Mouse (Mus musculus) intestine, embryonic 14.5 days (tissue): ENCODE measurements at regions not wholly inside any gene's neighbourhood (a gene's known extent, or its start where the extent isn't known, plus 50 kb on each side); places are given as distances from the start of the nearest gene placed in this dataset.
A peak's percentile ranks its signal among the peaks of the same experiment; 100 is the strongest.
"Not testable (repeated sequence)": the region's sequence is repeated elsewhere in the genome, so short reads cannot be mapped to it uniquely, and the experiment has no call there.

Source experiments
- ATAC-seq: fragments of 200-750 bp; cut with Nextera tagmentation; replicated peaks from 2 replicates; pipeline ENCODE4 v1.8.0; 2017; ENCODE audit warnings: low read depth, moderate number of reproducible peaks, moderate TSS enrichment, moderate library complexity; ENCODE audit not compliant: low FRiP score, low TSS enrichment
- DNase-seq: peaks from one replicate; pipeline ENCODE4 v3.0.0-alpha.2; 2018; ENCODE audit warnings: low spot score
- H3K27ac ChIP-seq: fragments of 300-500 bp; sonication (generic); 2 replicates; pipeline ENCODE4 v1.5.1; 2014; ENCODE audit warnings: low read depth, mild to moderate bottlenecking, control low read depth
- H3K27me3 ChIP-seq: fragments of 300-500 bp; sonication (generic); replicated peaks from 2 replicates; pipeline ENCODE4 v1.6.1; 2014; ENCODE audit warnings: low read length, control low read depth; ENCODE audit not compliant: control insufficient read depth, insufficient read depth
- H3K36me3 ChIP-seq: fragments of 300-500 bp; sonication (generic); 2 replicates; pipeline ENCODE4 v1.6.1; 2014; ENCODE audit warnings: low read length, control low read depth; ENCODE audit not compliant: control insufficient read depth, insufficient read depth
- H3K4me1 ChIP-seq: fragments of 300-500 bp; sonication (generic); replicated peaks from 2 replicates; pipeline ENCODE4 v1.6.1; 2014; ENCODE audit warnings: low read length, control low read depth, mixed read lengths; ENCODE audit not compliant: control insufficient read depth, insufficient read depth
- H3K4me2 ChIP-seq: fragments of 300-500 bp; sonication (generic); 2 replicates; pipeline ENCODE4 v1.6.1; 2014; ENCODE audit warnings: low read length
- H3K4me3 ChIP-seq: fragments of 300-500 bp; sonication (generic); 2 replicates; pipeline ENCODE4 v1.5.1; 2014; ENCODE audit warnings: low read depth, low read length, control low read depth, mixed read lengths
- H3K9ac ChIP-seq: fragments of 300-500 bp; sonication (generic); 2 replicates; pipeline ENCODE4 v1.6.1; 2014; ENCODE audit warnings: mild to moderate bottlenecking, low read length
- H3K9me3 ChIP-seq: fragments of 300-500 bp; sonication (generic); 2 replicates; pipeline ENCODE4 v1.6.1; 2016; ENCODE audit warnings: low read length, control low read depth; ENCODE audit not compliant: control insufficient read depth
- WGBS: fragments of 180-500 bp; shearing (Covaris S2); extraction: QIAGEN DNeasy Blood & Tissue Kit; methylation state at CpG from one replicate; pipeline ENCODE4 v1.1.7; 2014; 5-methylcytosine and 5-hydroxymethylcytosine counted together

DNA sequence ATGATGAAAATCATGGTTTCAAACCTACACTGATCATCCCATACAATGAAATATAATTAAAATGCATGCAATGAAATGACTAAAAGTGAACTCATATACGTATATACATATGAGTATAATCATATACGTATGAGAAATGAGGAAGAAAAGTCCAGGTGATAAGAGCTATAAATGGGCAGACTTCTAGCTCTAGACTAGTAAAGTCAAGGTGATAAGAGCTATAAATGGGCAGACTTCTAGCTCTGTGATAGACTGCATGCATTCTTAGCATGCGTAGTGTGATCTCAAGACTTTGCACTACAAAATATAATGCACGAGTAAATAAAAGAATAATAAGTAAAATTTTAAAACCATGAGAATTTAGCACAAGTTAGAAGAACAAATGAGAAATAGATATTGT is 606.2 kb upstream of the Gpc5 start:
- Histone ChIP-seq H3K4me2 (no peak overlapping the region), H3K27me3 (no peaks in the 10 kb centered on the region), H3K9me3 (no peaks in the 10 kb centered on the region), H3K9ac (no peak overlapping the region), H3K36me3 (no peaks in the 10 kb centered on the region), H3K27ac (no peak overlapping the region), H3K4me1 (no peaks in the 10 kb centered on the region), H3K4me3 (no peak overlapping the region)
- DNase-seq, result no peak
- no peak for ATAC-seq
- WGBS, result 90% methylated on average over 4 of the region's 4 CpGs

GRCm38 (mm10) chr14:114493371-114493770 is 598.6 kb upstream of the Gpc5 start:
- not testable (repeated sequence) for H3K4me1 ChIP-seq, H3K4me3 ChIP-seq, H3K9ac ChIP-seq, ATAC-seq, H3K27me3 ChIP-seq, DNase-seq, H3K27ac ChIP-seq, H3K4me2 ChIP-seq, H3K9me3 ChIP-seq, H3K36me3 ChIP-seq
- 100% methylated on average over 3 of the region's 3 CpGs for WGBS

GRCm38 (mm10) chr14:114504976-114505375 is 587.0 kb upstream of the Gpc5 start:
- H3K36me3 ChIP-seq, result no peaks in the 10 kb centered on the region
- no peak overlapping the region for H3K4me2 ChIP-seq
- DNase-seq, result no peak
- H3K27ac ChIP-seq, result no peak overlapping the region
- no peaks in the 10 kb centered on the region for H3K27me3 ChIP-seq
- no peaks in the 10 kb centered on the region for H3K4me1 ChIP-seq
- no peak overlapping the region for H3K9ac ChIP-seq
- H3K9me3 ChIP-seq, result no peaks in the 10 kb centered on the region
- H3K4me3 ChIP-seq, result no peak overlapping the region
- no peak for ATAC-seq

GRCm38 (mm10) chr14:114547910-114548680 is 543.9 kb upstream of the Gpc5 start:
- Histone ChIP-seq H3K4me1 (no peaks in the 10 kb centered on the region), H3K4me3 (no peak overlapping the region), H3K9ac (no peak overlapping the region), H3K27ac (no peak overlapping the region), H3K9me3 (no peaks in the 10 kb centered on the region), H3K4me2 (no peak overlapping the region), H3K27me3 (no peaks in the 10 kb centered on the region), H3K36me3 (no peaks in the 10 kb centered on the region)
- no peak for DNase-seq
- no peak for ATAC-seq
- 78% methylated on average over 4 of the region's 4 CpGs for WGBS

GRCm38 (mm10) chr14:114549101-114549500 is 542.9 kb upstream of the Gpc5 start:
- Histone ChIP-seq H3K4me1 (no peaks in the 10 kb centered on the region), H3K4me2 (no peak overlapping the region), H3K4me3 (no peak overlapping the region), H3K27ac (no peak overlapping the region), H3K9me3 (no peaks in the 10 kb centered on the region), H3K36me3 (no peaks in the 10 kb centered on the region), H3K9ac (no peak overlapping the region), H3K27me3 (no peaks in the 10 kb centered on the region)
- WGBS, result 81% methylated on average over 1 of the region's 1 CpGs
- ATAC-seq, result no peak
- DNase-seq, result no peak

DNA sequence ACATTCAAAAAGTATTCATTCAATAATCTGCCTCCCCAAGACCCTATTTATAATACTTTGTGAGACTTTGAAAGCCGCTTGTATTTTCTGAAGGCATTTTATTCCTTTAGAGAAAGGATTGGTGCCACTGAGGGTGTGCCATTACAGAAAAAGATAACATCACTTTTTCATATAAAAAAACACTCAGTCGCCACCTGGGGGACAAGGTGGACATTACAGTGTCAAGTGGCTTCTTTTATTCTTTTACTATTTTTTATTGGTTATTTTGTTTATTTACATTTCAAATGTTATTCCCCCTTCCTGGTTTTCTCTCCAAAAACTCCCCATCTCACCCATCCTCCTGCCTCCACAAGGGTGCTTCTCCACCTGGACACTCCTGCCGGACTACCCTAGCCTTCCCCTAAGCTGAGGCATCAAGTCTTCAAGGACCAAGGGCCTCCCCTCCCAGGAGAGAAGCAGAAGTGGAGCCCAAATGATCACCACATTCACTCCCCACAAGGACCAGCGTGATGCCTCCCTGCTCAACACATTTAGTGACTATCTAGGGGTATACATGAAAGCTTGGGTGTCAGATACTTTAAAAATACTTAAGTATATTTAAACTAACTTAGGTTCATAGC is 525.5 kb upstream of the Gpc5 start:
- peak; percentile 57 for DNase-seq
- H3K4me2 ChIP-seq, result no peak overlapping the region
- no peak for ATAC-seq
- 55% methylated on average over 4 of the region's 4 CpGs for whole genome bisulfite sequencing
- H3K36me3 ChIP-seq, result no peaks in the 10 kb centered on the region
- no peak overlapping the region for H3K9ac ChIP-seq
- no peak overlapping the region for H3K27ac ChIP-seq
- H3K4me3 ChIP-seq, result no peak overlapping the region
- no peaks in the 10 kb centered on the region for H3K4me1 ChIP-seq
- no peaks in the 10 kb centered on the region for H3K27me3 ChIP-seq
- no peaks in the 10 kb centered on the region for H3K9me3 ChIP-seq

GRCm38 (mm10) chr14:114567673-114568309 is 524.2 kb upstream of the Gpc5 start:
- peak; percentile 78 for ATAC-seq

GRCm38 (mm10) chr14:114587367-114588064 is 504.5 kb upstream of the Gpc5 start:
- Histone ChIP-seq H3K9ac (no peak overlapping the region), H3K27me3 (no peaks in the 10 kb centered on the region), H3K4me2 (no peak overlapping the region), H3K36me3 (no peaks in the 10 kb centered on the region), H3K9me3 (no peaks in the 10 kb centered on the region), H3K4me3 (no peak overlapping the region), H3K4me1 (no peaks in the 10 kb centered on the region), H3K27ac (no peak overlapping the region)
- no peak for DNase-seq
- WGBS, result 65% methylated on average over 4 of the region's 4 CpGs
- ATAC-seq, result no peak

More at GRCm38 (mm10) chr14:114567673-114568309, 524.2 kb upstream of the Gpc5 start:
- DNase-seq, result peak; percentile 78
- H3K4me1 ChIP-seq, result no peaks in the 10 kb centered on the region
- H3K4me2 ChIP-seq, result peak overlapping the region; percentile 44
- 16% methylated on average over 14 of the region's 14 CpGs for WGBS
- no peak overlapping the region for H3K9ac ChIP-seq
- H3K4me3 ChIP-seq, result 0 out of 2 replicates have a peak overlapping the region, but pooled peaks have one; percentile 8
- H3K27ac ChIP-seq, result no peak overlapping the region
- H3K9me3 ChIP-seq, result no peaks in the 10 kb centered on the region
- H3K36me3 ChIP-seq, result no peaks in the 10 kb centered on the region
- no peaks in the 10 kb centered on the region for H3K27me3 ChIP-seq
